Mouse (Mus musculus): ENCODE measurements around the gene Nckipsd. TPM values are rescaled to one million over a fixed set of nuclear protein-coding genes. Genes with fewer than 3 reads are reported as not detected.
A peak's percentile ranks its signal among the peaks of the same experiment; 100 is the strongest.

Gene Nckipsd
- total and polyA plus RNA-seq, 2 experiments from 2014 or later: 24.5 to 27.6 TPM

DNA sequence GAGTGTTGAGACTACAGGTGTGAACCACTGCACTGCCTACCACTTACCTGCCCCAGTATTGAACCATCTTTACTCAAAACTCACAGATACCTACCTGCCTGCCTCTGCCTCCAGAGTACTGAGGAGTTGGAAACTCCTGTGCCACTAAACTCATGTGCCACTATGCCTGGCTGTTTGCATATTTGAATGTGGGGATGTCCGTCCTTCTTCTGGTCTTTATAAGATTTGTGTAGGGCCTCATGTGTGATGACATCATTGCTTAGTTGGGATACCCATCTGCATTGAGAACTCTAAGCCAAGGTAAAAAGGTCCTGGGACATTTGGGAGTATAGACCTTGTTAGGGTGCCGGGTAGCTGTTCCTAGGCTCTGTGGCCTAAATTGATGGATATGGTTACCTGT is 21.1 kb upstream of the Nckipsd start:
- H3K4me3 ChIP-seq (ENCODE audit: low read depth, low read length): no peak overlapping the region
- 79% methylated on average over 2 of the region's 2 CpGs for WGBS
- no peak overlapping the region for H3K9ac ChIP-seq
- no peaks in the 10 kb centered on the region for H3K9me3 ChIP-seq (ENCODE audit: low read length)
- peak overlapping the region; percentile 58; the same call in 1 of the 2 replicates for H3K4me2 ChIP-seq (ENCODE audit: low read depth)
- no peaks in the 10 kb centered on the region for H3K27me3 ChIP-seq (ENCODE audit: insufficient read depth, low read length)
- H3K27ac ChIP-seq (ENCODE audit: low read depth, low read length): no peak overlapping the region
- no peak for TF ChIP-seq CTCF (IDR thresholded peaks at IDR 0.05; ENCODE audit: low read depth)
- 0 out of 2 replicates have a peak, but pooled peaks cover 3% of the 10 kb centered on the region for H3K36me3 ChIP-seq (ENCODE audit: insufficient read depth)
- peaks cover 57% of the 10 kb centered on the region for H3K4me1 ChIP-seq (ENCODE audit: insufficient read depth)
- DNase-seq: no peak
- no peak for ATAC-seq

- Histone ChIP-seq H3K9me3 (ENCODE audit: low read length) (no peaks in the 10 kb centered on the region), H3K4me3 (ENCODE audit: low read depth, low read length) (no peak overlapping the region), H3K4me2 (ENCODE audit: low read depth) (0 out of 2 replicates have a peak overlapping the region, but pooled peaks have one; percentile 58), H3K27me3 (ENCODE audit: insufficient read depth, low read length) (no peaks in the 10 kb centered on the region), H3K36me3 (ENCODE audit: insufficient read depth) (0 out of 2 replicates have a peak, but pooled peaks cover 3% of the 10 kb centered on the region), H3K27ac (ENCODE audit: low read depth, low read length) (no peak overlapping the region), H3K9ac (no peak overlapping the region), H3K4me1 (ENCODE audit: insufficient read depth) (peaks cover 54% of the 10 kb centered on the region)
- ATAC-seq: no peak
- TF ChIP-seq CTCF (IDR thresholded peaks at IDR 0.05; ENCODE audit: low read depth): no peak
- DNase-seq: no peak
- WGBS: 72% methylated on average over 3 of the region's 3 CpGs
Observed at GRCm38 (mm10) chr9:108788713-108789112, 19.5 kb upstream of the Nckipsd start.

GRCm38 (mm10) chr9:108792307-108792706 is 15.9 kb upstream of the Nckipsd start:
- ATAC-seq (no peak), DNase-seq (no peak)
- H3K27ac ChIP-seq (ENCODE audit: low read depth, low read length): no peak overlapping the region
- no peak overlapping the region for H3K4me3 ChIP-seq (ENCODE audit: low read depth, low read length)
- peaks cover 13% of the 10 kb centered on the region for H3K36me3 ChIP-seq (ENCODE audit: insufficient read depth)
- TF ChIP-seq CTCF (IDR thresholded peaks at IDR 0.05; ENCODE audit: low read depth): no peak
- H3K9me3 ChIP-seq (ENCODE audit: low read length): no peaks in the 10 kb centered on the region
- H3K4me1 ChIP-seq (ENCODE audit: insufficient read depth): peaks cover 50% of the 10 kb centered on the region
- H3K9ac ChIP-seq: no peak overlapping the region
- no peaks in the 10 kb centered on the region for H3K27me3 ChIP-seq (ENCODE audit: insufficient read depth, low read length)
- WGBS: 87% methylated on average over 1 of the region's 1 CpGs
- no peak overlapping the region for H3K4me2 ChIP-seq (ENCODE audit: low read depth)

DNA sequence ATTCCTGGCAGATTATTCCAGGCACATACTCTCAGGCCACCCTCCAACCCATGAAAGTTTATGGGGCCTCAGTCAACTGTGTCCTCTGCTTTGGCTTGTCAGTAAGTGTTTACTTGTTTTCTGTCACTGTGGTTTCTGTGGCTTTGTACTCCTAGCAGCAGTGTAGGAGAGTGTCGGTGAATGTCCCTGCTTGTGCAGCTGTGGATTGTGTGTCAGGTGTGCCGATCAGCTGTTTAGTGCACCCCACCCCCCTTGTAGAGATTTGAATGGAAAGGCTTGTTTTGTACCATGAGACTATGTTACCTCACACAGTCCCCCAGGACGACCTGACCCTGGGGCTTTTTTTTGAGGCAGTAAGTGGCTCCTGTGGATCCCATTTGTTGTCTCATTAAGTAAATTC is 15.4 kb upstream of the Nckipsd start:
- Histone ChIP-seq H3K4me1 (ENCODE audit: insufficient read depth) (peaks cover 46% of the 10 kb centered on the region), H3K27ac (ENCODE audit: low read depth, low read length) (no peak overlapping the region), H3K9ac (no peak overlapping the region), H3K36me3 (ENCODE audit: insufficient read depth) (peaks cover 17% of the 10 kb centered on the region), H3K27me3 (ENCODE audit: insufficient read depth, low read length) (no peaks in the 10 kb centered on the region), H3K4me3 (ENCODE audit: low read depth, low read length) (no peak overlapping the region), H3K4me2 (ENCODE audit: low read depth) (no peak overlapping the region), H3K9me3 (ENCODE audit: low read length) (no peaks in the 10 kb centered on the region)
- DNase-seq (no peak), ATAC-seq (no peak)
- no peak for TF ChIP-seq CTCF (IDR thresholded peaks at IDR 0.05; ENCODE audit: low read depth)
- WGBS: 31% methylated on average over 3 of the region's 3 CpGs

- ATAC-seq (no peak), DNase-seq (no peak)
- no peak overlapping the region for H3K4me3 ChIP-seq (ENCODE audit: low read depth, low read length)
- no peak overlapping the region for H3K9ac ChIP-seq
- H3K36me3 ChIP-seq (ENCODE audit: insufficient read depth): peaks cover 39% of the 10 kb centered on the region
- H3K27me3 ChIP-seq (ENCODE audit: insufficient read depth, low read length): no peaks in the 10 kb centered on the region
- no peak overlapping the region for H3K4me2 ChIP-seq (ENCODE audit: low read depth)
- no peaks in the 10 kb centered on the region for H3K9me3 ChIP-seq (ENCODE audit: low read length)
- peaks cover 21% of the 10 kb centered on the region for H3K4me1 ChIP-seq (ENCODE audit: insufficient read depth)
- H3K27ac ChIP-seq (ENCODE audit: low read depth, low read length): no peak overlapping the region
- no peak for TF ChIP-seq CTCF (IDR thresholded peaks at IDR 0.05; ENCODE audit: low read depth)
- 43% methylated on average over 2 of the region's 2 CpGs for WGBS
Observed at GRCm38 (mm10) chr9:108795281-108795680, 12.9 kb upstream of the Nckipsd start.

DNA sequence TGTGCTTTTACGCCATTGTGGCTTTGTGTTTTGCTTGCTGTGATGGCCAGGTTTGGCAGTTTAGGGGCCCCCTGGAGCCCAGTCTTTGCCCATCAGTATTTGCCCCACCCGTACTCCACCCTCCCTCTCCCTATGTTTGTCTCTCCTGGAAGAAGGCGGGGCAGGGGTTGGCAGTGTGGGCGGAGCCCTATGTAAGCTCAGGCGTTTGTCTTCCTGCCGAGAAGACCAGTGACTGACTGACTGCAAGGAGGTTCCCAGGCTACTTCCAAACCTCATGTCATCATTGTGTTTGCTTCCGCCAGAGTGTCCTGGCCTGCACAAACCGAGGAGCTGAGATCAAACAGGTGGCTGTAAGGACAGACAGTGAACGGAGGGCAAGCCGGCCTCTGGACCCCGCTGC is 12.4 kb upstream of the Nckipsd start:
- ATAC-seq: 0 out of 2 replicates have a peak, but pooled peaks have one; percentile 34
- Histone ChIP-seq H3K27ac (ENCODE audit: low read depth, low read length) (peak overlapping the region; percentile 45), H3K9me3 (ENCODE audit: low read length) (no peaks in the 10 kb centered on the region), H3K36me3 (ENCODE audit: insufficient read depth) (peaks cover 40% of the 10 kb centered on the region), H3K4me1 (ENCODE audit: insufficient read depth) (peaks cover 17% of the 10 kb centered on the region), H3K4me3 (ENCODE audit: low read depth, low read length) (no peak overlapping the region), H3K27me3 (ENCODE audit: insufficient read depth, low read length) (no peaks in the 10 kb centered on the region), H3K9ac (no peak overlapping the region), H3K4me2 (ENCODE audit: low read depth) (no peak overlapping the region)
- TF ChIP-seq CTCF (IDR thresholded peaks at IDR 0.05; ENCODE audit: low read depth): no peak
- no peak for DNase-seq
- 32% methylated on average over 11 of the region's 11 CpGs for WGBS

DNA sequence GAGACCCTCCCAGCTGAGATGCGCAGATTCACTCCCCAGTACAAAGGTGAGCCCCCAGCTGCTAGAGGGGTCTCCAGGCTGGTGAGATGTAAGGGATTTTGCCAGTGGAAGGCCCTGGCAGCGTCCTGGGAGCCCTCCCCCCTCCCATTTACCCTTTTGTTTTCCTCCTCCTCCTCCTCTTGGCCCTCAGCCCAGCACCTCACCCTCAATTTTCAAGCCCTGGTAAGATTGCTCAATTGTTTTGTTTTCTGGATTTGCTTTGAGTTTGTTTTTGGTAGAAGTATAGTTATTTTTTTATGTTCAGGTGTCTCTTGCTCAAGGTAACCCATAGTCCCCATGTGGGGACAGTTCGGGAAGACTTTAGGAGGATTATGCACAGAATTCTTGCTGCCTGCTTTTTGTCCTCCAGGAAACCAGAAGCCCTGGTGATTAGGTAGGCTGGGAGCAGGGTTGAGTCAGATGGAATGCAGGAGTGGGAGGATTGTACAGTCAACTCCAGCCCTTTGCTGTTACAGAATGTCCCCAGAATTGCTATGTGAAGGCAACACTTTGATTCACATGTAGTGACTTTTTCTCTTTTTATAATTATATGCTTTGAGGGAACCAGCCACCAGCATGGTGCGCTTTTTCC is 11.7 kb upstream of the Nckipsd start:
- H3K36me3 ChIP-seq (ENCODE audit: insufficient read depth): peaks cover 40% of the 10 kb centered on the region
- peaks cover 17% of the 10 kb centered on the region for H3K4me1 ChIP-seq (ENCODE audit: insufficient read depth)
- H3K9me3 ChIP-seq (ENCODE audit: low read length): no peaks in the 10 kb centered on the region
- WGBS: 38% methylated on average over 4 of the region's 4 CpGs
- H3K9ac ChIP-seq: no peak overlapping the region
- no peaks in the 10 kb centered on the region for H3K27me3 ChIP-seq (ENCODE audit: insufficient read depth, low read length)
- TF ChIP-seq CTCF (IDR thresholded peaks at IDR 0.05; ENCODE audit: low read depth): no peak
- no peak overlapping the region for H3K4me2 ChIP-seq (ENCODE audit: low read depth)
- no peak for DNase-seq
- no peak overlapping the region for H3K4me3 ChIP-seq (ENCODE audit: low read depth, low read length)
- peak overlapping the region; percentile 45; the same call in 1 of the 2 replicates for H3K27ac ChIP-seq (ENCODE audit: low read depth, low read length)
- no peak for ATAC-seq
